Mouse (Mus musculus) kidney, adult 2 months (tissue): Measurements from ENCODE around the gene Hs1bp3.

Source experiments
- CTCF ChIP-seq: fragments of 200-500 bp; conservative IDR thresholded peaks from 2 replicates; pipeline ENCODE4 v1.5.1; 2011; ENCODE audit warnings: low read depth, mild to moderate bottlenecking, control low read depth, low read length, moderate library complexity, mixed read lengths; ENCODE audit not compliant: insufficient read depth, insufficient read length
- POLR2A ChIP-seq: fragments of 200-500 bp; IDR thresholded peaks from one replicate; pipeline ENCODE4 v1.6.1; 2011; ENCODE audit warnings: low read depth, low read length, control low read depth

- TF ChIP-seq POLR2A: no peak
- TF ChIP-seq CTCF: no peak
Measured at GRCm38 (mm10) chr12:8387281-8387680, 74.0 kb downstream of the Hs1bp3 start.
